Mouse (Mus musculus) stomach, postnatal 0 days (tissue): ENCODE data around the gene Paxip1.

ENCODE experiments used
- CTCF ChIP-seq: IDR thresholded peaks from 2 replicates; pipeline ENCODE4 v1.5.1; 2016; ENCODE audit warnings: antibody characterized with exemption, low read depth, mild to moderate bottlenecking, moderate library complexity
- EP300 ChIP-seq: optimal IDR thresholded peaks from 2 replicates; pipeline ENCODE3; 2016; ENCODE audit warnings: antibody characterized with exemption

- TF ChIP-seq EP300 (no peak), CTCF (no peak)
Measured at GRCm38 (mm10) chr5:27790910-27791288, 592 bp downstream of the Paxip1 start.
